Mouse (Mus musculus) kidney, embryonic 14.5 days (tissue): ENCODE measurements around the gene Mrto4. TPM values are rescaled to one million over a fixed set of nuclear protein-coding genes. Genes with fewer than 3 reads are reported as not detected.

Experiments
- ATAC-seq: fragments of 200-750 bp; cut with Nextera tagmentation; 2 replicates; pipeline ENCODE4 v1.8.0; 2017; ENCODE audit warnings: moderate number of reproducible peaks, mild to moderate bottlenecking, moderate TSS enrichment, moderate library complexity; ENCODE audit not compliant: low FRiP score, low TSS enrichment
- H3K27ac ChIP-seq: fragments of 300-500 bp; sonication (generic); 2 replicates; pipeline ENCODE4 v1.5.1; 2014; ENCODE audit warnings: low read depth, mild to moderate bottlenecking, low read length, moderate library complexity, mixed read lengths
- H3K27me3 ChIP-seq: fragments of 300-500 bp; sonication (generic); 2 replicates; pipeline ENCODE4 v1.6.1; 2014; ENCODE audit warnings: mild to moderate bottlenecking, low read length; ENCODE audit not compliant: control insufficient read depth, insufficient read depth
- H3K36me3 ChIP-seq: fragments of 300-500 bp; sonication (generic); 2 replicates; pipeline ENCODE4 v1.6.1; 2014; ENCODE audit warnings: low read length, mixed read lengths; ENCODE audit not compliant: control insufficient read depth, insufficient read depth
- H3K4me1 ChIP-seq: fragments of 300-500 bp; sonication (generic); 2 replicates; pipeline ENCODE4 v1.6.1; 2014; ENCODE audit warnings: low read length, mixed read lengths; ENCODE audit not compliant: control insufficient read depth, insufficient read depth
- H3K4me2 ChIP-seq: fragments of 300-500 bp; sonication (generic); replicated peaks from 2 replicates; pipeline ENCODE4 v1.6.1; 2014; ENCODE audit warnings: low read depth, mild to moderate bottlenecking, low read length
- H3K4me3 ChIP-seq: fragments of 300-500 bp; sonication (generic); 2 replicates; pipeline ENCODE4 v1.5.1; 2014; ENCODE audit warnings: mild to moderate bottlenecking, low read length
- H3K9ac ChIP-seq: fragments of 300-500 bp; sonication (generic); 2 replicates; pipeline ENCODE4 v1.6.1; 2014; ENCODE audit warnings: low read depth, mild to moderate bottlenecking, low read length, moderate library complexity
- H3K9me3 ChIP-seq: fragments of 300-500 bp; sonication (generic); 2 replicates; pipeline ENCODE4 v1.6.1; 2016; ENCODE audit warnings: low read length; ENCODE audit not compliant: control insufficient read depth
- WGBS: fragments of 180-500 bp; shearing (Covaris S2); extraction: QIAGEN DNeasy Blood & Tissue Kit; methylation state at CpG from one replicate; pipeline ENCODE4 v1.1.7; 2014; 5-methylcytosine and 5-hydroxymethylcytosine counted together
- polyA plus RNA-seq: library from polyadenylated mRNA; unstranded; fragments of >200 nt; fragmentation: Nextera tagmentation; extraction: Ambion mirVana; gene quantifications from 2 replicates; pipeline ENCODE4 v1.2.1, GENCODE M21; 2014

The Mrto4 gene
- polyA plus RNA-seq, 1 experiment from 2014 or later, result 143 TPM

DNA sequence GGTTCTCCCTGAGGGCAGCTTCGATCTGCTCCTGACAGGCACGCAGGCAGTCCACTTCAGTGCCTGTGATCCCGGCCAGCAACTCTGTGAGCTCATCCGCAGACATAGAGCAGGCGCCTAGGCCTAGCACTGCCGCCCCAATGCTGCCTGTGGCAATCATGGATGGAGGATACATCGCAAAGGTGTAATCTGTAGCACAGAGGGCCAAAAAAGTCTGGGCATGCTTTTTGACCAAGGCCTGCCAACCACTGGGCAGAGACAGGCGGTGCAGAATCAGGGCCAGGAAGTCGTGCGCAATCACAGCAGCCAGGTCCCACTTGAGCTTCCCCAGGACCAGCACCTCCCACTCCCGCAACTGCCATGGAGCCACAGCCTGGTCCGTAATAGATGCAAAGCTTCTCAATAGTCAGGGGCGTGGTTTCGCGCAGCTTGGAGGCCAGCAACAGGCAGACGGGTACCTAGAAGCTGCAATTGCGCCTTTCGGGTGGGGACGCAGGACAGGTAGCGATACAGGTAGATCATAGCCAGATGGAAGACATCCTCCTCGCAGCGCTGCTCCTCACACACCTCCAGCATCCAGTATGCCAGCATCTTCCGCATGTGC is 6.9 kb downstream of the Mrto4 start:
- H3K9ac ChIP-seq, result no peak overlapping the region
- peaks cover 44% of the 10 kb centered on the region for H3K36me3 ChIP-seq
- no peak overlapping the region for H3K27ac ChIP-seq
- no peak overlapping the region for H3K4me3 ChIP-seq
- no peaks in the 10 kb centered on the region for H3K27me3 ChIP-seq
- H3K9me3 ChIP-seq, result no peaks in the 10 kb centered on the region
- WGBS, result 80% methylated on average over 23 of the region's 23 CpGs
- H3K4me2 ChIP-seq, result no peak overlapping the region
- no peaks in the 10 kb centered on the region for H3K4me1 ChIP-seq
- no peak for ATAC-seq

DNA sequence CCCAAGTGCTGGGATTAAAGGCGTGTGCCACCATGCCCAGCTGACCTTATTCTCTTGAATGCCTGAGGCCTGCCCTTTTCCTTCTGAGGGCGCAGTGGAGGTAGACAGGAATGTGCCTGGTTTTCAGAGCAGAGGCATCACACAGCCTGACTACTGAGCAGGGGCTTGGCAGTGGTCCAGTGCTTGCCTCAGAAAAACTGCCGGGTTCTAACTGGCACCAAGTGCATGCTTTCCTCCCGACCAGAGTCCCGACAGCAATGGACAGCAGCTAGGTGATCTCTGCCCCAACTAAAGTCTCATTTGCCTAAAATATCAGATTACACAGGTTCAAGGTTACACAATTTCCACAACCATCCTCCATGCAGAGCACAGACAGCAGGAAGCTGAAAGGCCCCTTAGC is 8.7 kb downstream of the Mrto4 start:
- Histone ChIP-seq H3K4me1 (no peaks in the 10 kb centered on the region), H3K27ac (no peak overlapping the region), H3K9ac (no peak overlapping the region), H3K4me2 (no peak overlapping the region), H3K9me3 (no peaks in the 10 kb centered on the region), H3K27me3 (no peaks in the 10 kb centered on the region), H3K36me3 (peaks cover 34% of the 10 kb centered on the region), H3K4me3 (no peak overlapping the region)
- 59% methylated on average over 5 of the region's 5 CpGs for WGBS
- no peak for ATAC-seq

DNA sequence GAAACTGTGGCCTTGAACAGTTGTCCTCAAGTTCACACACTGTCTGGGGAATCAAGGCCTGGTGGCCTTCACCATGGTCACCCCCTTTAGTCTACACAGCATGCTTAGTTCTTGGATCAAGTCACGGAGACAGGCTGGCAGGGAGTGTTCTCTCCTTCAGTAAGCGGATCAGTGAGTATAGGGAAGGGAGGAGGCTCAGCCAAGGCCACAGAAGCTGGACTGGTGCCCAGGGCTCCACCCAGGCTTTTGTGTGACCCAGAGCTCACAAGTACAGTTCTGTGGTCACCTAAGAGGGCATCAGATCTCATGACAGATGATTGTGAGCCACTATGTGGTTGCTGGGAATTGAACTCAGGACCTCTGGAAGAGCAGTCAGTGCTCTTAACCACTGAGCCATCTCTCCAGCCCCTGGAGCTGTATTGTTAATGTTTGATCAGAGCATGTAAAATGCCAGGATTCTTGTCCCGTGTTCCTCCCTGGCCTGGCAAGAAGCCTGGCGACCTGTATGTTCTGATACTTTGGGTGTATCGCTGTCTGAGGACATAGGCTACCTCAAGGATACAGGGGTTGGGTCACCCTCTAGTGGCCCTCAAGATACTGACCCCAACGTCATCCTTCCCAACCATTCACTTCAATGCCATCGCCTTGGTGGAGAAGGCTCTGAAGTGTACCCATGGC is 10.7 kb downstream of the Mrto4 start:
- Histone ChIP-seq H3K27me3 (no peaks in the 10 kb centered on the region; the same call in 1 of the 2 replicates), H3K9me3 (no peaks in the 10 kb centered on the region), H3K4me3 (no peak overlapping the region), H3K27ac (no peak overlapping the region), H3K4me2 (no peak overlapping the region), H3K36me3 (peaks cover 15% of the 10 kb centered on the region), H3K9ac (no peak overlapping the region), H3K4me1 (no peaks in the 10 kb centered on the region)
- no peak for ATAC-seq
- WGBS, result 77% methylated on average over 7 of the region's 7 CpGs

DNA sequence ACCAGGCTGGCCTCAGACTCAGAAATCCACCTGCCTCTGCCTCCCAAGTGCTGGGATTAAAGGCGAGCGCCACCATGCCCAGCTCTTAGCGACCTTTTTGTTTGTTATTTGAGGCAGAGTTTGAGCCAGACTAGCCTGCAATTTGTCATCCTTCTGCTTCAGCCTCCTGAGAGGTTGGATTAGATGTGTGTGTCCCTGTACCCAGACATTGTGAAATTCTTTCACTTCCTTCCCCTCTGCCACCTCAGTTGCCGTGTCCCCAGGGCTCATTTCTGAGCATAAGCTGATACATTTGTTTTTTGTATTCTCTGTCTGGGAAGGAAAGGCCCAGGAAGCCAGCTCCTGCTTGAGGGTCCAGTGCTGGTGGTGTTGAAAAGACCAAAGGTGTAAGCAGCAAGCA is 11.5 kb downstream of the Mrto4 start:
- no peak overlapping the region for H3K9ac ChIP-seq
- H3K4me3 ChIP-seq, result no peak overlapping the region
- no peak overlapping the region for H3K4me2 ChIP-seq
- H3K36me3 ChIP-seq, result peaks cover 6% of the 10 kb centered on the region
- no peak for ATAC-seq
- no peaks in the 10 kb centered on the region for H3K9me3 ChIP-seq
- 73% methylated on average over 4 of the region's 4 CpGs for WGBS
- no peaks in the 10 kb centered on the region for H3K4me1 ChIP-seq
- no peaks in the 10 kb centered on the region; the same call in 1 of the 2 replicates for H3K27me3 ChIP-seq
- H3K27ac ChIP-seq, result no peak overlapping the region

DNA sequence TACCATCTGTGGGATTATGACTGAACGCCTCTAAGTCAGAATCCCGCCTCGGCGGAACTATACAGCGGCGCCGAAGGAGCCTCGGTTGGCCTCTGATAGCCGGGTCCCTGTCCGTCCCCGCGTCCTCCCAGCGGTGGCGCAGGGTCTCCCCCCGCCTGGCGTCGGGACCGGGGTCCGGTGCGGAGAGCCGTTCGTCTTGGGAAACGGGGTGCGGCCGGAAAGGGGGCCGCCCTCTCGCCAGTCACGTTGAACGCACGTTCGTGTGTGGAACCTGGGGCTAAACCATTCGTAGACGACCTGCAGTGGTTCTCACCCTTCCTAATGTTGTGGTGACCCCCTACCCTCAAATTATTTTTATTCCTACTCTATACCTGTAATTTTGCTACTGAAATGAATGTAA is 14.2 kb downstream of the Mrto4 start:
- Histone ChIP-seq H3K27me3 (no peaks in the 10 kb centered on the region; the same call in 1 of the 2 replicates), H3K27ac (no peak overlapping the region), H3K36me3 (no peaks in the 10 kb centered on the region), H3K4me3 (no peak overlapping the region), H3K4me2 (no peak overlapping the region), H3K4me1 (no peaks in the 10 kb centered on the region), H3K9me3 (no peaks in the 10 kb centered on the region), H3K9ac (no peak overlapping the region)
- no peak for ATAC-seq
- 52% methylated on average over 33 of the region's 33 CpGs for WGBS

DNA sequence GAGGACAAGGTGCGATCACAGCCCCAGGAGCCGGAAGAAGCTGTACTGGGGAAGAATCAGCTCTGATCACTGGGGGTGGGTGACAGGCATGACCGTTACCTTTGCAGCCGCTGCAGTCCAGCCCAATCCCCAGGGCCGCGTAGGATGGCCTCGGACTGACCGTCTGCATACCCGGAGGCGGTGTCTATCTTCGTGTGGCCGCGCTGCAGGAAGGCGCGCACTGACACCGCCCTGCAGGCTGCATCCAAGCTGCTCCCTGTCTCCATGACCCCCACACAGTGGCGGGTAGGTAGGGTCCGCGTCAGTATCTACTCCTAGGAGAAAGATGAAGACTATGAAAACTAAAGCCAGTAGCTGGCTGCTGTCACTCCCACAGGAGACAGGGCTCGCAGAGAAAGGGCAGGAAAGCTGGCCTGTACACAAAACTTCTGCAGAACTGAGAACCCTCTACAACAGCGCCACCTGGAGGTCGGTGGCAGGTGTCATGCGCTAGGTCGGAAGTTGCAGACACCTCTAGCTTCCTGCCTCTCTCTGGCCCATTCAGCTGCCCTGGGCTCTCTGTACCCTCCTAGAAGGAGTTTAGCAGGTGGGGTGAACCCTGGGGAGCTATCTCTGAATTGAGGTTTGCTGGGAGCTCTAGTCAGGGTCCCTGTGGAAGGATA is 15.4 kb downstream of the Mrto4 start:
- no peaks in the 10 kb centered on the region for H3K4me1 ChIP-seq
- H3K4me3 ChIP-seq, result peak overlapping the region; percentile 21; the same call in 1 of the 2 replicates
- H3K27me3 ChIP-seq, result no peaks in the 10 kb centered on the region; the same call in 1 of the 2 replicates
- no peaks in the 10 kb centered on the region for H3K36me3 ChIP-seq
- H3K9me3 ChIP-seq, result no peaks in the 10 kb centered on the region
- no peak overlapping the region for H3K27ac ChIP-seq
- H3K4me2 ChIP-seq, result peak overlapping the region; percentile 41
- no peak overlapping the region; the same call in 1 of the 2 replicates for H3K9ac ChIP-seq
- 33% methylated on average over 24 of the region's 24 CpGs for WGBS
- ATAC-seq, result no peak

DNA sequence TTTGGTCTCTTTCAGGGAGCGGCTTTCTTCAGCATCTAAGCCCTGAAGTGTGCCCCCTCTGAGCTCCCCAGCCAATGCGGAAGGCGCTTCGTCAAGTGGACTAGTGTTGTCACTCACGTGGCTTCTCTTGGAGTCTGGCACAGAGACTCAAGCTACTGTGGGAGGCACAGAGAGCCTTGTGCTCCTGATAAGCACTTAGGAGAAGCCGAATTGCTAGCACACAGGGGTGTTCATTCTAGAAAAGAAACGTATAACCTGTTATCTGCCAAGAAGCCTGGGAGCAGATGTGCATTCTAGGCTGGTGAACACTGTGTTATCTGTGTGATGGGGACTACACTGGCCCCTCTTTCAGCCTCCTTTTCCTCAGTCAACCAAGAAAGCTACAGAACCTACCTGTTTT is 16.9 kb downstream of the Mrto4 start:
- no peaks in the 10 kb centered on the region for H3K9me3 ChIP-seq
- H3K9ac ChIP-seq, result no peak overlapping the region
- no peaks in the 10 kb centered on the region for H3K4me1 ChIP-seq
- no peaks in the 10 kb centered on the region; the same call in 1 of the 2 replicates for H3K27me3 ChIP-seq
- no peak overlapping the region for H3K27ac ChIP-seq
- 72% methylated on average over 7 of the region's 7 CpGs for WGBS
- H3K36me3 ChIP-seq, result no peaks in the 10 kb centered on the region
- ATAC-seq, result no peak
- no peak overlapping the region for H3K4me2 ChIP-seq
- H3K4me3 ChIP-seq, result no peak overlapping the region

DNA sequence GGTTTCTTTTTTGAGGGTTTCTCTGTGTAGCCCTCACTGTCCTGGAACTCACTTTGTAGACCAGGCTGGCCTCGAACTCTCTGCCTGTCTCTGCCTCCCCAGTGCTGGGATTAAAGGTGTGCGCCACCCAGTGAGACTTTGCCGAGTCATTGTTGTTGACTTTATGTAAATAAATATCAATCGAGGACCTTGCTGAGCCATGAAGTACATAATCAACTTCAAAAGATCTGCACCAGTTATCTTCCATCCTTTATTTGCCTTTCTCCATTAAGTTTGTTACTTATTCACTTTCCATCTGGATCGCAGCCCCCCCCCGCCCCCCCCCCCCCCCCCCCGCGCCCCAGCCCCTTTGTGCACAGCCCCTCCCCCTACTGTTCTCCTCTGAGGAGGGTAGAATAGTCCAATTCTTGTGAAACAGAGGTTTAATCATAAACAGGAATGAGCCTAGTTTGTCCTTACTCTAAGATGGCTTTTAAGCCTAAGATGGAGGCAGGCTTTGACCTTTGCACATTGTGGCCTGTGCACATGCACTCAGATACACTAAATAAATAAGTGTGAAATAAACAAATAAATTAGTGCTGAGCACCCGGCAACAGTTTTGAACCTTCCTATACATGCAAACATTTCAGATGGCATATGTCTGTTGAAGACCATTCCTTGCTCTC is 17.6 kb downstream of the Mrto4 start:
- Histone ChIP-seq H3K27ac (no peak overlapping the region), H3K36me3 (no peaks in the 10 kb centered on the region), H3K4me1 (no peaks in the 10 kb centered on the region), H3K4me2 (no peak overlapping the region), H3K9ac (no peak overlapping the region), H3K27me3 (no peaks in the 10 kb centered on the region; the same call in 1 of the 2 replicates), H3K9me3 (no peaks in the 10 kb centered on the region), H3K4me3 (no peak overlapping the region)
- WGBS, result 71% methylated on average over 7 of the region's 9 CpGs
- ATAC-seq, result no peak
